Mouse (Mus musculus) testis, adult 2 months (tissue): ENCODE measurements around the gene Sim1. TPM values are rescaled to one million over a fixed set of nuclear protein-coding genes. Genes with fewer than 3 reads are reported as not detected.

Experiments
- H3K27ac ChIP-seq: fragments of 200-500 bp; 2 replicates; pipeline ENCODE4 v1.5.1; 2012; ENCODE audit warnings: low read depth, low read length; ENCODE audit not compliant: control insufficient read depth, insufficient read depth
- H3K27me3 ChIP-seq: fragments of 200-500 bp; 2 replicates; pipeline ENCODE4 v1.6.1; 2012; ENCODE audit warnings: mild to moderate bottlenecking, low read length, moderate library complexity; ENCODE audit not compliant: control insufficient read depth, insufficient read depth
- H3K36me3 ChIP-seq: fragments of 200-500 bp; 2 replicates; pipeline ENCODE4 v1.6.1; 2012; ENCODE audit warnings: mild to moderate bottlenecking, low read length; ENCODE audit not compliant: control insufficient read depth, insufficient read depth
- H3K4me1 ChIP-seq: fragments of 200-500 bp; 2 replicates; pipeline ENCODE4 v1.6.1; 2012; ENCODE audit warnings: low read length; ENCODE audit not compliant: control insufficient read depth, insufficient read depth
- H3K4me3 ChIP-seq: fragments of 200-500 bp; 2 replicates; pipeline ENCODE4 v1.5.1; 2012; ENCODE audit warnings: low read depth, mild to moderate bottlenecking, low read length, moderate library complexity, mixed read lengths; ENCODE audit not compliant: control insufficient read depth
- CTCF ChIP-seq: fragments of 200-500 bp; IDR thresholded peaks from 2 replicates; pipeline ENCODE4 v1.5.1; 2012; ENCODE audit warnings: low read depth, mild to moderate bottlenecking, inconsistent platforms, low read length, moderate library complexity; ENCODE audit not compliant: control insufficient read depth, insufficient read depth, insufficient replicate concordance
- POLR2A ChIP-seq: fragments of 200-500 bp; IDR thresholded peaks from 2 replicates; pipeline ENCODE4 v1.6.1; 2012; ENCODE audit warnings: low read depth, mild to moderate bottlenecking, inconsistent platforms, low read length, moderate library complexity; ENCODE audit not compliant: control insufficient read depth
- polyA plus RNA-seq: library from polyadenylated mRNA; depleted of rRNA; stranded (reverse); fragments of >200 nt; gene quantifications from 2 replicates; pipeline ENCODE4 v1.2.3, GENCODE M21; 2012

The Sim1 gene
- polyA plus RNA-seq, 1 experiment, result 0.04 TPM

DNA sequence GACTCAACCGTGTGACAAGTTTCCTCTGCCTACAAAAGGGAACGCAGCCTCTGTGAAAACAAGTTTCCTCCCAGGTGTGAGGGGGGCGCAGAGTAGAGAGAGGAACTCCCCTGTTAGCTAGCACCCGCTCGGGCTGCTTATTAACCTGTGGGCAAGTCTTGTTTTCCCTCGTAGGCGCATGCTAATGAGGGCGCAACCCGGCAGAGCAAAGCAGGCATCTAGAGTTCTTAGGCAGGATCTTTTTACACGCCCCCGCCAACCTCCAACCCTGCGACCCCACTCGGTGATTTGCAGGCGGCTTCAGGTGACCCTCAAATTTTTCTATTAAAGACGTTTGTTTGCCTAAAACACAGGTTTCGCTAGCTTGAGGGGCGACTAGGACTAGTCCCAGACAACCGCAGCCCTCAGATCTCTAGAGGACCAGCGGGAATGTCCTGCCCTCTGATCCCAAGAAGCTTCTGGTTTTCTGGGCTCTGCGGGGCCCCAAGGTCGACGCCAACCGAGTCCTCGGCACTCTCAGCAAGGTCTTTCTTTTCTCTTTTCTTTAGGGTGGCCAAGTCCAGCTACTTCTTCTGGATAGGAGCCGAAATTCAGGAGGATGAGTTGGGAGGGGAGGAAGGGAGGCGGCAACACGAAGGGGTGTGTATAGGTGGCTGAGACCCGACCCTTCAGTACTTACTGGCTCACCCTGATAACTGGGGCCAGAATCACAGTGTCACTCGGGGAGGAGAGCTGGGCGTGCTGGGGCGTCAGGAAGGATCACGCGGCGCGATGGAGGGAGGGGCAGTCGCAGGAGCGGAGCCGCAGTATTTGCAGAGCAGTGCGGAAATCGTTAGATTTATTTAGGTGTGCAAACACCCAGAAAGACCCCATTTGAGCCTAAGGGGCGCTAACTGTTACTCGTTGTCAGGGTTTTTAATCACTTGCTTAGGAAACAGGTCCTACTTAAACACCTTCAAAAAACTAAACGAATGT is 8.5 kb downstream of the Sim1 start:
- TF ChIP-seq POLR2A (no peak), CTCF (no peak)
- Histone ChIP-seq H3K4me3 (no peak overlapping the region), H3K4me1 (peaks cover 9% of the 10 kb centered on the region), H3K36me3 (no peaks in the 10 kb centered on the region), H3K27me3 (peaks cover 19% of the 10 kb centered on the region), H3K27ac (no peak overlapping the region)

- peaks cover 18% of the 10 kb centered on the region for H3K27me3 ChIP-seq
Measured at GRCm38 (mm10) chr10:50903846-50904763, 9.6 kb downstream of the Sim1 start.

GRCm38 (mm10) chr10:50904764-50905701 is 10.5 kb downstream of the Sim1 start:
- no peaks in the 10 kb centered on the region for H3K36me3 ChIP-seq
- H3K4me1 ChIP-seq, result peaks cover 9% of the 10 kb centered on the region
- peaks cover 18% of the 10 kb centered on the region for H3K27me3 ChIP-seq
- no peak for TF ChIP-seq POLR2A
- TF ChIP-seq CTCF, result no peak
- no peak overlapping the region for H3K27ac ChIP-seq
- no peak overlapping the region for H3K4me3 ChIP-seq

More at GRCm38 (mm10) chr10:50903846-50904763, 9.6 kb downstream of the Sim1 start:
- no peak overlapping the region for H3K4me3 ChIP-seq
- no peaks in the 10 kb centered on the region for H3K36me3 ChIP-seq
- H3K4me1 ChIP-seq, result peaks cover 9% of the 10 kb centered on the region
- TF ChIP-seq CTCF (no peak), POLR2A (no peak)
- H3K27ac ChIP-seq, result no peak overlapping the region

GRCm38 (mm10) chr10:50910400-50910799 is 15.8 kb downstream of the Sim1 start:
- H3K36me3 ChIP-seq, result no peaks in the 10 kb centered on the region
- H3K4me3 ChIP-seq, result no peak overlapping the region
- TF ChIP-seq POLR2A (no peak), CTCF (no peak)
- H3K27me3 ChIP-seq, result no peaks in the 10 kb centered on the region
- H3K27ac ChIP-seq, result no peak overlapping the region
- H3K4me1 ChIP-seq, result 0 out of 2 replicates have a peak, but pooled peaks cover 2% of the 10 kb centered on the region

DNA sequence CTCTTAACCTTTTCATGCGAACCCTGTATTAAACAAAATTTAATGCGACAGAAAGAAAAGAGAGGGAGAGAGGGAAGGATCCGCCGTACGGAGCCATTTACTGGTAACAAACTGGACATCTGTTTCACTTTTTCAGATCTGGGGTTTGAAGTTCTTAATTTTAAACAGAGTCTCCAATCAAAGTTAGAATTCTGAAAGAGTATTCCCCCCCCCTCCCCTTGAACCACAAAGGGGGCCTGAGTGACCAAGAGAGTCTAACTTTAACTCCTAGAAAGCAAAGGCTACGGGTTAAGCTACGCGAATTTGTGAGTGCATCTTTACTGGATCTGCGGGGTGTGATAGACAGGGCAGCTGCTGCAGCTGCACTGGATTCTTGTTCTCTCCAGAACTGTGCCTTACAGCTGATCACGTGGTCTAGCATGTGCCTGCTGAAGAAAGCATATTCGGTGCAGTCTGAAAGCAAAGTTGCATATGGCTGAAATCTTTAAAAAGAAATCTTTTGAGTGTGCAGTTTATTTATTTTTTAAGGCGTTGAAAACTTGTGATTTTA is 16.4 kb downstream of the Sim1 start:
- no peak for TF ChIP-seq CTCF
- no peak for TF ChIP-seq POLR2A
- no peaks in the 10 kb centered on the region for H3K27me3 ChIP-seq
- 0 out of 2 replicates have a peak, but pooled peaks cover 2% of the 10 kb centered on the region for H3K4me1 ChIP-seq
- H3K4me3 ChIP-seq, result no peak overlapping the region
- no peaks in the 10 kb centered on the region for H3K36me3 ChIP-seq
- no peak overlapping the region for H3K27ac ChIP-seq

- Histone ChIP-seq H3K4me1 (0 out of 2 replicates have a peak, but pooled peaks cover 2% of the 10 kb centered on the region), H3K36me3 (no peaks in the 10 kb centered on the region), H3K27ac (no peak overlapping the region), H3K4me3 (no peak overlapping the region), H3K27me3 (no peaks in the 10 kb centered on the region)
- peak; percentile 16; the same call in 1 of the 2 replicates for TF ChIP-seq CTCF
- TF ChIP-seq POLR2A, result no peak
Measured at GRCm38 (mm10) chr10:50915607-50916006, 21.1 kb downstream of the Sim1 start.
